Comparison of ENCODE assay signal across 29 mouse cellular contexts in the genomic region with DNA sequence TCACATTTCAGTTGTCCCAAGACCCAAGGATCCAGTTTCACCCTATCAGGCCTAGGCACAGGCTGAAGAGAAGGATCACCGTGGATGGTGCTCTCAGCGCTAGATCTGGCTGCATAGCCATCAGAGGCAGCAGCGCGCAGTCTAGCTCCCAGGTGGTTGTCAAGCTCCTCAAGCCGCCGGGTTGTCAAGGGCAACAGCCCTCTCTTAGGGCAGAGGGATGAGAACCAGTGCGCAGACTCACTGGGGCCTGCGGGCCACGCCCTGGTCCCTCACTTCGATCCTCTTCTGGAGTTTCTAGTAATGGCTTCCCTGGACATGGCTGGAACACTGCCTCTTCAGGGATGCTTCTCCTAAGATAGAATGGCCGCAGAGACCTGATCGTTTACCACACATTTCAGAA. TPM values are rescaled to one million over a fixed set of nuclear protein-coding genes. Genes with fewer than 3 reads are reported as not detected.
A peak's percentile ranks its signal among the peaks of the same experiment; 100 is the strongest.
DNase-seq lines count a peak whose midpoint lies in the region; ATAC-seq lines count a peak whose summit lies in the region.
"Had no signal": no experiment of that assay in that cellular context is flagged by ENCODE, and none has a peak within 500 bp of the region (broad histone marks: within the 10 kb centered on the region; RNA-seq: fewer than 3 reads in every experiment).

A gene (minus strand): TSS at position 192 of the 400 bp plus-strand sequence.

- H3K4me3 ChIP-seq in midbrain, embryonic 11.5 days (ENCODE audit: low read depth, low read length): no peak within 1 kb of the TSS
- no peak within 1 kb of the TSS for H3K4me3 ChIP-seq in midbrain, embryonic 15.5 days
- H3K4me3 ChIP-seq: forebrain, embryonic 10.5 days; forebrain, embryonic 13.5 days; gastrocnemius, adult 2 months; heart, embryonic 12.5 days; heart, embryonic 15.5 days had no signal

- no peaks in the 10 kb centered on the region for H3K4me1 ChIP-seq in midbrain, embryonic 11.5 days (ENCODE audit: control insufficient read depth, insufficient read depth, low read length)
- H3K4me1 ChIP-seq in midbrain, embryonic 15.5 days: no peaks in the 10 kb centered on the region
- H3K4me1 ChIP-seq: forebrain, embryonic 10.5 days; forebrain, embryonic 13.5 days; heart, embryonic 12.5 days; heart, embryonic 15.5 days had no signal

- H3K9ac ChIP-seq in midbrain, embryonic 11.5 days (ENCODE audit: low read length): no peak within 1 kb of the TSS
- H3K9ac ChIP-seq in midbrain, embryonic 15.5 days: no peak within 1 kb of the TSS
- H3K9ac ChIP-seq: forebrain, embryonic 13.5 days; heart, embryonic 12.5 days; heart, embryonic 15.5 days; hindbrain, embryonic 14.5 days had no signal

- H3K27ac ChIP-seq in midbrain, embryonic 11.5 days (ENCODE audit: low read depth, low read length): no peak within 1 kb of the TSS
- no peak within 1 kb of the TSS for H3K27ac ChIP-seq in midbrain, embryonic 15.5 days
- H3K27ac ChIP-seq: forebrain, embryonic 10.5 days; forebrain, embryonic 13.5 days; gastrocnemius, adult 2 months; heart, embryonic 15.5 days; hindbrain, embryonic 14.5 days; hindbrain, postnatal 0 days had no signal

- ATAC-seq in midbrain, embryonic 11.5 days (ENCODE audit: low FRiP score): peak; percentile 48; the same call in 1 of the 2 replicates
- ATAC-seq in midbrain, embryonic 15.5 days (replicated peaks): no peak
- ATAC-seq: forebrain, embryonic 13.5 days; forebrain, embryonic 16.5 days; hindbrain, postnatal 0 days; inflammation-experienced regulatory T-cells, adult 6 months had no signal

- H3K27me3 ChIP-seq in midbrain, embryonic 11.5 days (ENCODE audit: control insufficient read depth, insufficient read depth, low read length): no peaks in the 10 kb centered on the region
- H3K27me3 ChIP-seq in midbrain, embryonic 15.5 days (replicated peaks): no peaks in the 10 kb centered on the region
- H3K27me3 ChIP-seq: forebrain, embryonic 13.5 days; heart, embryonic 12.5 days; heart, embryonic 15.5 days had no signal

- no peak within 1 kb of the TSS for H3K4me2 ChIP-seq in midbrain, embryonic 11.5 days
- no peak within 1 kb of the TSS for H3K4me2 ChIP-seq in midbrain, embryonic 15.5 days
- H3K4me2 ChIP-seq: forebrain, embryonic 13.5 days; heart, embryonic 12.5 days; heart, embryonic 15.5 days; hindbrain, embryonic 14.5 days had no signal

- 70% methylated on average over 12 of the region's 12 CpGs for WGBS in midbrain, embryonic 11.5 days
- WGBS in midbrain, embryonic 15.5 days: 63% methylated on average over 12 of the region's 12 CpGs

- no peaks in the 10 kb centered on the region for H3K9me3 ChIP-seq in midbrain, embryonic 11.5 days (ENCODE audit: control insufficient read depth, low read length)
- no peaks in the 10 kb centered on the region for H3K9me3 ChIP-seq in midbrain, embryonic 15.5 days
- H3K9me3 ChIP-seq: forebrain, embryonic 10.5 days; forebrain, embryonic 13.5 days; heart, embryonic 12.5 days; heart, embryonic 15.5 days had no signal

- H3K36me3 ChIP-seq in midbrain, embryonic 11.5 days (ENCODE audit: control insufficient read depth, insufficient read depth, low read length): no peaks in the 10 kb centered on the region
- no peaks in the 10 kb centered on the region for H3K36me3 ChIP-seq in midbrain, embryonic 15.5 days (replicated peaks)
- H3K36me3 ChIP-seq: forebrain, embryonic 10.5 days; heart, embryonic 12.5 days; heart, embryonic 15.5 days had no signal

- peak; percentile 1 for DNase-seq in embryo, embryonic 11 days
- DNase-seq in embryo, embryonic 10.5 days (ENCODE audit: low spot score): no peak
- no peak for DNase-seq in midbrain, embryonic 11.5 days (ENCODE audit: low spot score, missing footprints)
- DNase-seq in ES-CJ7 (ENCODE audit: low read depth, low spot score): peak; percentile 76
- peak; percentile 78 for DNase-seq in ZHBTc4 (ENCODE audit: low read depth, low spot score)
- DNase-seq in thymus, postnatal 25 days: no peak
- no peak for DNase-seq in frontal cortex, postnatal 36 days (ENCODE audit: low spot score in 2 of 2)
- DNase-seq: adrenal gland, postnatal 14 days; cerebellum, adult 11 months; cerebellum, adult 2 months; cerebellum, adult 9-11 months; cerebellum, postnatal 25 days; gastrocnemius, adult 2 months; gastrocnemius, postnatal 14 days; heart, adult 18-20 months; heart, postnatal 10 days; heart, postnatal 4 days had no signal

RNA-seq across cellular contexts. Expression of the gene that starts here (rescaled TPM):
- polyA plus RNA-seq in midbrain, embryonic 11.5 days (2014; fragmentation: Nextera tagmentation; extraction: Ambion mirVana): not detected in 2 replicates
- not detected in 2 replicates for polyA plus RNA-seq in midbrain, embryonic 15.5 days (2015; fragmentation: Nextera tagmentation; extraction: Ambion mirVana)
- polyA plus RNA-seq: cerebellum, adult 2 months; embryonic facial prominence, embryonic 11.5 days; embryonic facial prominence, embryonic 14.5 days; forebrain, embryonic 10.5 days; forebrain, embryonic 13.5 days; forebrain, embryonic 16.5 days; heart, embryonic 12.5 days; heart, embryonic 15.5 days; hindbrain, embryonic 11.5 days; hindbrain, embryonic 14.5 days; hindbrain, postnatal 0 days; inflammation-experienced regulatory T-cells, adult 6 months had no signal

Comparison
In these comparisons a context has a peak if more than half of its experiments do, and no peak if none do; other contexts are left out.
1. DNase-seq: peak in embryo, embryonic 11 days (single experiment), ES-CJ7 (single experiment) and ZHBTc4 (single experiment); none in embryo, embryonic 10.5 days (single experiment), midbrain, embryonic 11.5 days (single experiment), thymus, postnatal 25 days (single experiment) and frontal cortex, postnatal 36 days (0 of 2).
2. Peak in ATAC-seq in midbrain, embryonic 11.5 days; RNA of the gene not detected or under 1 TPM.